Mouse (Mus musculus): Measurements from ENCODE around the gene Slc22a17.

The Slc22a17 gene

DNA sequence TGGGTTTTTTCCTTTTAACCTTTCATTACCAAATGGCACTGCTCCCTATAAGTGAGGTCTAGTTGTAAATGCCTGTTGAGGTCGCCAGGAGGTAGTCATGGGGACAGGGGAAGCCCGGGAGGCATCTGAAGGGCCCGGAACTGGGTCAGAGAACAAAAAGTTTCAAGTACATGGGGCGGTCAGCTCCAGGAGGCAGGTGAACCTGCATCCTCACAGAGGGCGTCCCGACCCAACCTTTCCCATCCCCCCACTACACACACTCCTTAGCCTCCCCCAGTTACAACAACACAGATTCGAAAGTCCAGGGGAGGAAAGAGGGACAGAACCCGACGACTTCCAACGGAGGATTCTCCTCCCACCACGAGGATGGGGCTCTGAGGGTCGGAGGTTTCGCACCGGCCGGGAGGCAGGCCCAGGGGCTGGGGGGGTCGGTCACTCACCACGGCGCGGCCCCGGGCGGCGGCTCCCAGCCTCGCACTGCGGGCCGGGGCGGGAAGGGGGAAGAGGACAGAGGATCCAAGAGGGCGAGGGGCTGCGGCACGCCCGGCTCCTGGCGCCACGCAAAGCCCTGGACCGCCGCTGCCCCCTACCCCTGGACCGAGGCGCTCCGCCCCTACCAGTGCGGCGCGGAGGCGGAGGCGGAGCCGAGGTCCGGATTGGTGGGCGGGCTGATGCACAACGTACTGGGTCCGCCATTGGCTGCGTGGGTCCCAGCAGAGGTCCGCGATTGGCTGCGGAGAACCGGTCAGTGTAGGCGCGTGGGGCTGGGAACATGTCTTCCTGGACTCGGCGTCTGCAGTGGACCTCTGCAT is 49.2 kb downstream of the Slc22a17 start:
- peak; percentile 97 for DNase-seq (ENCODE audit: low read depth, low spot score)

- peak; percentile 87 for DNase-seq (ENCODE audit: low read depth, low spot score)
Observed at GRCm38 (mm10) chr14:54860511-54860910, 52.4 kb downstream of the Slc22a17 start.

- DNase-seq (ENCODE audit: low read depth, low spot score), result peak; percentile 92
Observed at GRCm38 (mm10) chr14:54857891-54858290, 55.0 kb downstream of the Slc22a17 start.

DNA sequence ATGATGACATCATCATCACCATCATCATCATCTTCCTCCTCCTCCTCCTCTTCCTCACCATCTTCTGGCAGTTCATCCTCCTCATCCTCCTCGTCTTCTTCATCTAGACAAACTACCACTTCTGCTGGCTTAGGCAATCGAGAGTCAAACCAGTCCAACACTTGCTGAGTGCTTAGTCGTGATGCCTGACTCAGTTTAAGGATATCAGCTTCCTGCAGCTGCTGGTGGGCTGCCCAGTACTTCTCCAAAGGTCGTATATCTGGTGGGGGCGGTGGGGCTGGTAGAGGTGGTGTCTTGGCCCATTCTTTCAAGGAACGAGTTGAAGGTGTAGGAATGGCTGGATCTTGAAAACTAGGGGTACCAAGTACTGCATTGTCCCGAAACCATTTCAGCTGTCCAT is 56.2 kb downstream of the Slc22a17 start:
- DNase-seq (ENCODE audit: low read depth, low spot score), result no peak
